Comparison of ENCODE assay signal across 8 mouse cellular contexts in genomic region chr11:75166193-75166842, GRCm38 (mm10). TPM values are rescaled to one million over a fixed set of nuclear protein-coding genes. Genes with fewer than 3 reads are reported as not detected.
DNase-seq lines count a peak whose midpoint lies in the region; ATAC-seq and TF ChIP-seq lines count a peak whose summit lies in the region.

No protein-coding gene starts in this region.

- peaks cover 64% of the 10 kb centered on the region for H3K27me3 ChIP-seq in forebrain, embryonic 16.5 days (replicated peaks; ENCODE audit: control insufficient read depth, insufficient read depth, low read length)
- peaks cover 84% of the 10 kb centered on the region for H3K27me3 ChIP-seq in neural tube, embryonic 13.5 days

- TF ChIP-seq CTCF in gastrocnemius, adult 2 months (IDR thresholded peaks at IDR 0.05): no peak

- 3% methylated on average over 50 of the region's 55 CpGs for WGBS in forebrain, embryonic 16.5 days
- 7% methylated on average over 54 of the region's 55 CpGs for WGBS in neural tube, embryonic 13.5 days

- H3K9me3 ChIP-seq in forebrain, embryonic 16.5 days (ENCODE audit: control insufficient read depth, low read length): no peaks in the 10 kb centered on the region; the same call in 1 of the 2 replicates
- H3K9me3 ChIP-seq in neural tube, embryonic 13.5 days: no peaks in the 10 kb centered on the region

- peaks cover 47% of the 10 kb centered on the region for H3K4me1 ChIP-seq in forebrain, embryonic 16.5 days (replicated peaks; ENCODE audit: control insufficient read depth, insufficient read depth, low read length)
- H3K4me1 ChIP-seq in neural tube, embryonic 13.5 days (replicated peaks): peaks cover 71% of the 10 kb centered on the region

- H3K9ac ChIP-seq in forebrain, embryonic 16.5 days (replicated peaks; ENCODE audit: low read depth, low read length): 0 out of 2 replicates have a peak overlapping the region, but pooled peaks have one; percentile 32
- H3K9ac ChIP-seq in neural tube, embryonic 13.5 days: peak overlapping the region; percentile 75

- H3K4me2 ChIP-seq in forebrain, embryonic 16.5 days (ENCODE audit: low read length): peak overlapping the region; percentile 39
- H3K4me2 ChIP-seq in neural tube, embryonic 13.5 days: peak overlapping the region; percentile 91

- 0 out of 2 replicates have a peak, but pooled peaks cover 3% of the 10 kb centered on the region for H3K36me3 ChIP-seq in forebrain, embryonic 16.5 days (ENCODE audit: control insufficient read depth, insufficient read depth)
- H3K36me3 ChIP-seq in neural tube, embryonic 13.5 days: peaks cover 28% of the 10 kb centered on the region

- intact Hi-C loops in gastrocnemius, adult 2 months (cut with DNase I): loop anchor here (5.0 kb wide), 1 partner anchor 119 kb away; no protein-coding TSS in a partner anchor
- intact Hi-C loops in gastrocnemius, postnatal 14 days (cut with DNase I; ENCODE audit: low total_unique reads): loop anchor here (2.0 kb wide), 1 partner anchor 186 kb away; no protein-coding TSS in a partner anchor

- peak; percentile 53 for DNase-seq in gastrocnemius, adult 2 months
- DNase-seq in gastrocnemius, postnatal 14 days: no peak
- DNase-seq in CD4-positive helper T cell, adult 2 months (ENCODE audit: low read depth, low spot score): peak; percentile 24
- DNase-seq in kidney, postnatal 10 days: peak; percentile 59
- DNase-seq in urinary bladder, postnatal 14 days (ENCODE audit: low spot score): no peak
- no peak for DNase-seq in frontal cortex, adult 2 months (ENCODE audit: extremely low spot score in 1 of 2, low spot score in 1 of 2)

- peak overlapping the region; percentile 94 for H3K4me3 ChIP-seq in gastrocnemius, adult 2 months
- H3K4me3 ChIP-seq in forebrain, embryonic 16.5 days (replicated peaks; ENCODE audit: low read length): peak overlapping the region; percentile 30
- H3K4me3 ChIP-seq in neural tube, embryonic 13.5 days: peak overlapping the region; percentile 50

- ATAC-seq in forebrain, embryonic 16.5 days: no peak
- no peak for ATAC-seq in neural tube, embryonic 13.5 days (ENCODE audit: low read depth)

- peak overlapping the region; percentile 92 for H3K27ac ChIP-seq in gastrocnemius, adult 2 months
- no peak overlapping the region for H3K27ac ChIP-seq in forebrain, embryonic 16.5 days (ENCODE audit: low read length)
- peak overlapping the region; percentile 3; the same call in 1 of the 2 replicates for H3K27ac ChIP-seq in neural tube, embryonic 13.5 days (replicated peaks)

RNA-seq across cellular contexts. Expression of gene Hic1, which starts 3.0 kb away (rescaled TPM):
- 1 to 10 TPM; 4.6 to 6.6 TPM for total RNA-seq in gastrocnemius, adult 2 months (2021)
- total RNA-seq in gastrocnemius, postnatal 14 days (2021): 10 to 100 TPM; 12.3 to 18.9 TPM
- 1.2 and 2.3 TPM in 2 replicates for polyA plus RNA-seq in forebrain, embryonic 16.5 days (2015; fragmentation: Nextera tagmentation; extraction: Ambion mirVana)
- 7.4 and 9.2 TPM in 2 replicates for polyA plus RNA-seq in neural tube, embryonic 13.5 days (2015; fragmentation: Nextera tagmentation; extraction: Ambion mirVana)
- polyA plus RNA-seq in frontal cortex, adult 2 months (2012; rRNA removed): 4.1 and 4.2 TPM in 2 replicates

RNA-seq across cellular contexts. Expression of gene Ovca2, which starts 12.3 kb away (rescaled TPM):
- 1 to 10 TPM; 2.5 to 3.6 TPM for total RNA-seq in gastrocnemius, adult 2 months (2021)
- 1 to 10 TPM; 3.6 to 4.1 TPM for total RNA-seq in gastrocnemius, postnatal 14 days (2021)
- 18.0 and 20.8 TPM in 2 replicates for polyA plus RNA-seq in forebrain, embryonic 16.5 days (2015; fragmentation: Nextera tagmentation; extraction: Ambion mirVana)
- polyA plus RNA-seq in neural tube, embryonic 13.5 days (2015; fragmentation: Nextera tagmentation; extraction: Ambion mirVana): 18.6 and 20.5 TPM in 2 replicates
- polyA plus RNA-seq in frontal cortex, adult 2 months (2012; rRNA removed): 17.3 and 18.5 TPM in 2 replicates

RNA-seq across cellular contexts. Expression of gene Dph1, which starts 24.7 kb away (rescaled TPM):
- 1 to 10 TPM; 5.5 to 6.2 TPM for total RNA-seq in gastrocnemius, adult 2 months (2021)
- 1 to 10 TPM; 6.6 to 6.9 TPM for total RNA-seq in gastrocnemius, postnatal 14 days (2021)
- polyA plus RNA-seq in forebrain, embryonic 16.5 days (2015; fragmentation: Nextera tagmentation; extraction: Ambion mirVana): 15.4 and 16.1 TPM in 2 replicates
- polyA plus RNA-seq in neural tube, embryonic 13.5 days (2015; fragmentation: Nextera tagmentation; extraction: Ambion mirVana): 13.7 and 15.0 TPM in 2 replicates
- 21.2 and 22.2 TPM in 2 replicates for polyA plus RNA-seq in frontal cortex, adult 2 months (2012; rRNA removed)

RNA-seq across cellular contexts. Expression of gene Rtn4rl1, which starts 27.3 kb away (rescaled TPM):
- 1 to 10 TPM in 1 of 2 experiments, under 1 TPM in 1; 0.54 to 1.1 TPM for total RNA-seq in gastrocnemius, adult 2 months (2021)
- total RNA-seq in gastrocnemius, postnatal 14 days (2021): 1 to 10 TPM; 2.1 to 3.0 TPM
- 5.5 and 6.3 TPM in 2 replicates for polyA plus RNA-seq in forebrain, embryonic 16.5 days (2015; fragmentation: Nextera tagmentation; extraction: Ambion mirVana)
- 12.4 and 16.5 TPM in 2 replicates for polyA plus RNA-seq in neural tube, embryonic 13.5 days (2015; fragmentation: Nextera tagmentation; extraction: Ambion mirVana)
- polyA plus RNA-seq in frontal cortex, adult 2 months (2012; rRNA removed): 25.3 and 28.1 TPM in 2 replicates

Comparison
In these comparisons a context has a peak if more than half of its experiments do, and no peak if none do; other contexts are left out.
1. DNase-seq: peak in gastrocnemius, adult 2 months (single experiment), CD4-positive helper T cell, adult 2 months (single experiment) and kidney, postnatal 10 days (single experiment); none in gastrocnemius, postnatal 14 days (single experiment), urinary bladder, postnatal 14 days (single experiment) and frontal cortex, adult 2 months (0 of 2).
2. H3K4me3 ChIP-seq: peak in every context shown above with its lines; median percentile 94 in gastrocnemius, adult 2 months; 50 in neural tube, embryonic 13.5 days; 30 in forebrain, embryonic 16.5 days.